Mouse (Mus musculus) kidney, postnatal 0 days (tissue): ENCODE data around the gene Fbxo46. TPM values are rescaled to one million over a fixed set of nuclear protein-coding genes. Genes with fewer than 3 reads are reported as not detected.

Experiments
- ATAC-seq: fragments of 200-750 bp; cut with Nextera tagmentation; replicated peaks from 2 replicates; pipeline ENCODE4 v1.8.0; 2017; ENCODE audit warnings: low read depth, moderate number of reproducible peaks, moderate TSS enrichment, moderate library complexity; ENCODE audit not compliant: low FRiP score
- DNase-seq: peaks from one replicate; pipeline ENCODE4 v3.0.0-alpha.2; 2016; ENCODE audit warnings: low spot score
- H3K27ac ChIP-seq: fragments of 300-500 bp; sonication (generic); 2 replicates; pipeline ENCODE4 v1.5.1; 2014; ENCODE audit warnings: mild to moderate bottlenecking
- H3K27me3 ChIP-seq: fragments of 300-500 bp; sonication (generic); 2 replicates; pipeline ENCODE4 v1.6.1; 2014; ENCODE audit warnings: low read length, mixed read lengths; ENCODE audit not compliant: insufficient read depth
- H3K36me3 ChIP-seq: fragments of 300-500 bp; sonication (generic); 2 replicates; pipeline ENCODE4 v1.6.1; 2014; ENCODE audit warnings: low read length, mixed read lengths; ENCODE audit not compliant: insufficient read depth
- H3K4me1 ChIP-seq: fragments of 300-500 bp; sonication (generic); replicated peaks from 2 replicates; pipeline ENCODE4 v1.6.1; 2014; ENCODE audit warnings: antibody characterized with exemption, low read length, mixed read lengths; ENCODE audit not compliant: insufficient read depth
- H3K4me2 ChIP-seq: fragments of 300-500 bp; sonication (generic); 2 replicates; pipeline ENCODE4 v1.6.1; 2014; ENCODE audit warnings: mild to moderate bottlenecking, low read length, moderate library complexity, mixed read lengths
- H3K4me3 ChIP-seq: fragments of 300-500 bp; sonication (generic); replicated peaks from 2 replicates; pipeline ENCODE4 v1.5.1; 2014; ENCODE audit warnings: low read depth, low read length
- H3K9ac ChIP-seq: fragments of 300-500 bp; sonication (generic); 2 replicates; pipeline ENCODE4 v1.6.1; 2014; ENCODE audit warnings: low read depth, low read length
- H3K9me3 ChIP-seq: fragments of 300-500 bp; sonication (generic); replicated peaks from 2 replicates; pipeline ENCODE4 v1.6.1; 2016; ENCODE audit warnings: low read length, inconsistent platforms, mixed read lengths
- CTCF ChIP-seq: IDR thresholded peaks from 2 replicates; pipeline ENCODE4 v1.5.1; 2016; ENCODE audit warnings: antibody characterized with exemption, low read depth, mild to moderate bottlenecking, moderate library complexity
- WGBS: fragments of 180-500 bp; shearing (Covaris S2); extraction: QIAGEN DNeasy Blood & Tissue Kit; methylation state at CpG from one replicate; pipeline ENCODE4 v1.1.7; 2014; 5-methylcytosine and 5-hydroxymethylcytosine counted together
- polyA plus RNA-seq: library from polyadenylated mRNA; unstranded; fragments of >200 nt; fragmentation: Nextera tagmentation; extraction: Ambion mirVana; gene quantifications from 2 replicates; pipeline ENCODE4 v1.2.1, GENCODE M21; 2015

The Fbxo46 gene
- polyA plus RNA-seq, 1 experiment from 2014 or later, result 12.1 TPM

DNA sequence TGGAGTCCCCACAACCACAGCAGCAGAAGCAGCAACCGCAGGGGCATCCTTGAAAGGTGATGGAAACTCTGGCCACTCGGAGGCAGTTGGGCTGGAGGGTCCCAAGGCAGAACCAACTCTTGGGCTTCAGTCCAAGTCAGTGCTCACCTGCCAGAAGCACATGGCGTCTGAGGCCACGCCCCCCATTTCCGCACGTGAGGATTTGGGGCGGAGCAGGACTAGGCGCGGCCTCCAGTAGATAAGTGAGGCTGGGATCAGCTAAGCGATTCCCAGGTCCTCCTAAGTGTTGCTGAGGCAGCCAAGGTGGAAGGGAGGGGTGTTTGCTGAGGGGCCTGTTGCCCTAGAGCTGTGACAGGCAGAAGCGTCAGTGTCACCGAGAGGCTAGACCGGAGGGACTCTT is 45.3 kb downstream of the Fbxo46 start:
- Histone ChIP-seq H3K4me3 (no peak overlapping the region), H3K27ac (no peak overlapping the region), H3K9ac (no peak overlapping the region), H3K27me3 (no peaks in the 10 kb centered on the region), H3K36me3 (no peaks in the 10 kb centered on the region), H3K4me1 (peaks cover 22% of the 10 kb centered on the region), H3K9me3 (no peaks in the 10 kb centered on the region), H3K4me2 (peak overlapping the region; percentile 21; the same call in 1 of the 2 replicates)
- no peak for ATAC-seq
- 2% methylated on average over 13 of the region's 13 CpGs for WGBS
- no peak for DNase-seq
- no peak for TF ChIP-seq CTCF

DNA sequence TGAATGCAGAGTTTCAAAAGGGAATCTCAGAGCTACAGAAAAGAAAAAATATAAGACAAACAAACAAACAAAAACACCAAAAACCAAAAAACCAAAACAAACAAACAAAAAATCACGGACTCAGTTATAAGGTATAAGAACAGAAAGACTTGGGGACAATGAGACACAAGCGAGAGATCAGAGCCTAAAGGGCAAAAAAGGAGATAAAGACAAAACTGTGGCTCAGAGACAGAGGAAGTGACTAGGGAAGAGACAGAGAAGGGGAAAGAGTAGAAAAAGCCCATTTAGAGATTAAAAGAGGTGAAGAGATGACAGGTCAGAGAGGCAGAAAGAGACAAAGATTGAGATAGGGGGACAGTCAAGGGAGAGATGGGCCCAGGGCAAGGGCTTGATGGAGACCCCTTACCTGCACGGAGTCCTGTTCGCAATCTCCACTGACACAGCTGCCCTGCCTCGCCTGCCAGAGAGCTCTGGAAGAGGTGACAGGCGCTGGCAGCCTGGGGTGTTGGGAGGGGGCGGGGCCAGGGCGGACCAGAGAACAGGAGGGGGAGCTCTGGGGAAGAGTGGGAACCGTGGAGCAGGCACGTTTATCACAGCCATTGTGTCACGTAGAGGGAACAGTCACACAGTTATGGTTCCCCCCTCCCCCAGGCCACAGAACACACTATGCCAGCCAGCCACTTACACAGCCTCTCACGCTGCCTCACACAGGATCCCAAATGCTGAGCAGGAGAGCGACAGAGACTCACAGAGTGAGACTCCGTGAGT is 46.2 kb downstream of the Fbxo46 start, which contains the start of gene Gipr:
TSS of gene Gipr (minus strand) at position 472 of the 768 bp plus-strand sequence.
- H3K9me3 ChIP-seq, result no peaks in the 10 kb centered on the region
- no peak within 1 kb of the TSS for H3K4me3 ChIP-seq
- H3K27ac ChIP-seq, result no peak within 1 kb of the TSS
- no peaks in the 10 kb centered on the region for H3K36me3 ChIP-seq
- H3K9ac ChIP-seq, result no peak within 1 kb of the TSS
- no peaks in the 10 kb centered on the region for H3K27me3 ChIP-seq
- no peak for TF ChIP-seq CTCF
- 12% methylated on average over 14 of the region's 14 CpGs for WGBS
- DNase-seq (no peak), ATAC-seq (no peak)
- H3K4me1 ChIP-seq, result peaks cover 22% of the 10 kb centered on the region
- H3K4me2 ChIP-seq, result peak within 1 kb of the TSS; percentile 21

DNA sequence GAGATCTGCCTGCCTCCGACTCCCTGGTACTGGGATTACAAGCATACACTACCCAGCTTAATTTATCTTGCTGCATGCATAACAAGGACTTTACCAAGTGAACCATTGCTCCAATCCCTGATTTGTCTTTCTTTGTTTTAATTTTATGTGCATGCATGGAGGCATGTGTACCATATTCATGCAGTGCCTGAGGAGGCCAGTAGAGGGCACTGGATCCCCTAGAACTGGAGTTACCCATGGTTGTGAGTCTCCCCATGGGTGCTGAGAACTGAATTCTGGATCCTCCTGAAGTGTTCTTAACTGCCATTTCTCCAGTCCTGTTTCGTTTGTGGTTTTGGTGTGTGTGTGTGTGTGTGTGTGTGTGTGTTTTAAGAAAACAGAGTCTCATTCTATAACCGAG is 47.3 kb downstream of the Fbxo46 start:
- 82% methylated on average over 3 of the region's 3 CpGs for WGBS
- H3K9me3 ChIP-seq, result no peaks in the 10 kb centered on the region
- H3K36me3 ChIP-seq, result no peaks in the 10 kb centered on the region
- H3K27me3 ChIP-seq, result no peaks in the 10 kb centered on the region
- no peak overlapping the region for H3K9ac ChIP-seq
- H3K4me3 ChIP-seq, result no peak overlapping the region
- DNase-seq (no peak), ATAC-seq (no peak)
- no peak overlapping the region for H3K27ac ChIP-seq
- H3K4me2 ChIP-seq, result no peak overlapping the region
- peaks cover 26% of the 10 kb centered on the region for H3K4me1 ChIP-seq
- peak; percentile 38; the same call in 1 of the 2 replicates for TF ChIP-seq CTCF

DNA sequence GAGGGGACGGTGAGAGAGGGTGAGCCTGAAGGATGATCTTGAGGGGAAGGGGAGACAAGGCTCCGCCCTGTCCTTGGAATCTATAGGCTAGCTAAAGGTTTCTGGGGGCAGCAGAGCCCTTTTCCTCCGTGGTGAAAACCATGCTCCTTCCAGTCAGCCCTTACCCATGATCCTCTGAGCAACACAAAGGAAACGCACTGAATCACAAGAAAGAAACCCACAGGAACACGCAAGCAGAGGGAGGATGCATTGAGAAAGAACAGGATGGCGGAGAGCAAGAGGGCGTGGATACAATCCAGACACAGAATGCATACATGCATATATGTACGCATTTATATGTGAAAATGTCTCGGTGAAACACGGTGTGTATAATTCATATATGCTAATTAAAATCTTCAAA is 49.8 kb downstream of the Fbxo46 start:
- peaks cover 19% of the 10 kb centered on the region for H3K4me1 ChIP-seq
- H3K27me3 ChIP-seq, result no peaks in the 10 kb centered on the region
- H3K9me3 ChIP-seq, result no peaks in the 10 kb centered on the region
- WGBS, result 61% methylated on average over 10 of the region's 10 CpGs
- no peak for ATAC-seq
- no peak overlapping the region for H3K4me3 ChIP-seq
- H3K4me2 ChIP-seq, result no peak overlapping the region
- no peak for TF ChIP-seq CTCF
- DNase-seq, result no peak
- H3K36me3 ChIP-seq, result no peaks in the 10 kb centered on the region
- H3K27ac ChIP-seq, result 0 out of 2 replicates have a peak overlapping the region, but pooled peaks have one; percentile 31
- H3K9ac ChIP-seq, result no peak overlapping the region

DNA sequence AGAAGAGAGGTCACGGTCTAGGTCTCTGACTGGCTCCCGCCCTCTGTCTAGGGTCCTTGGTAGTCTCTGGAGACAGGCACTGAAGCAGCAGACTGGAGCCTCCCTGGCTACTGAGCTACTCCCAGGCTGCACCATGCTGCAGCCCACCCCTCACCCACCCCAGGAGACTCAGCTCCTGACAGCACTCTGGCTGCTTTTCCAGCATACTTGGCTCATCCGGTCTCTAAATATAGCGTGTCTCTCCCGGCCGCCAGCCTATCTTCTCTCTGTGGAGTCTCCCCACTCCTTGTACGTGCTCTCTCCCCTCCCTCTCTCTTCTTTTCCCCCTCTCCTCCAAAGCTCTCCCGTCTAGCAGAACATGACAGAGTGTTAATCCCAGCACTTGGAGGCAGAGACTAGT is 50.5 kb downstream of the Fbxo46 start:
- Histone ChIP-seq H3K4me2 (no peak overlapping the region), H3K9ac (no peak overlapping the region), H3K4me1 (peaks cover 14% of the 10 kb centered on the region), H3K27ac (peak overlapping the region; percentile 31; the same call in 1 of the 2 replicates), H3K4me3 (no peak overlapping the region), H3K9me3 (no peaks in the 10 kb centered on the region), H3K27me3 (no peaks in the 10 kb centered on the region), H3K36me3 (no peaks in the 10 kb centered on the region)
- no peak for ATAC-seq
- DNase-seq, result peak; percentile 61
- WGBS, result 28% methylated on average over 8 of the region's 8 CpGs
- TF ChIP-seq CTCF, result no peak

DNA sequence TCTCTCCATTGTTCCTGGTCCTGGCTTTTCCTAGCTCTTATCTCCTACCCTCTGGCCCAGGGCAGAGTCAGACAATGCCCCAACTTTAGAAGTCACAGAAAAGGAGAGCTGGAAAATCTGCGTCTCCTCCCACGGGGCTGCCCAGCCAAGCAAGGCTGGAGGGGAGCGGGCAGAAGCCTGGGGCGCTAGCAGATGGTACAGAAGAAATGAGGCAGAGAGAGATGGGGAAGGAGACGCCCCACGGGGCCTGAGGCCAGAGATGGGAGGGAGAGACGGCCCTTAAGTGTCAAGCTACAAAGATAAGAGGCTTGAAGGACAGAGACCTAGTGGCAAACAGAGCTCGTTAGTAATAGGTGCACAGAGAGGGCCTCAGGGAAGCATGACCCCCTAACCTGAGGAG is 52.2 kb downstream of the Fbxo46 start:
- TF ChIP-seq CTCF, result no peak
- no peak overlapping the region for H3K4me3 ChIP-seq
- no peak for DNase-seq
- H3K27me3 ChIP-seq, result peaks cover 15% of the 10 kb centered on the region
- H3K4me1 ChIP-seq, result peaks cover 9% of the 10 kb centered on the region
- H3K27ac ChIP-seq, result no peak overlapping the region
- H3K36me3 ChIP-seq, result no peaks in the 10 kb centered on the region
- no peak overlapping the region for H3K4me2 ChIP-seq
- no peak overlapping the region for H3K9ac ChIP-seq
- no peak for ATAC-seq
- WGBS, result 29% methylated on average over 8 of the region's 8 CpGs
- no peaks in the 10 kb centered on the region for H3K9me3 ChIP-seq
